Mouse (Mus musculus) brain, embryonic 14.5 days (tissue): Measurements from ENCODE around the gene Gatad2a. TPM values are rescaled to one million over a fixed set of nuclear protein-coding genes. Genes with fewer than 3 reads are reported as not detected.
A peak's percentile ranks its signal among the peaks of the same experiment; 100 is the strongest.

ENCODE experiments used
- DNase-seq: peaks from one replicate; pipeline ENCODE4 v3.0.0-alpha.2; 2011; ENCODE audit warnings: low read depth
- CTCF ChIP-seq: fragments of 200-500 bp; IDR thresholded peaks from 2 replicates; pipeline ENCODE4 v1.5.1; 2012; ENCODE audit warnings: inconsistent platforms, mild to moderate bottlenecking, moderate library complexity, borderline replicate concordance; ENCODE audit not compliant: insufficient read depth, insufficient read length; ENCODE audit errors: extremely low read depth
- POLR2A ChIP-seq: fragments of 200-500 bp; IDR thresholded peaks from 2 replicates; pipeline ENCODE4 v1.6.1; 2012; ENCODE audit warnings: mild to moderate bottlenecking, inconsistent platforms, borderline replicate concordance; ENCODE audit not compliant: poor library complexity, insufficient read depth, insufficient read length, severe bottlenecking; ENCODE audit errors: extremely low read depth
- polyA plus RNA-seq: library from polyadenylated mRNA; depleted of rRNA; stranded (reverse); fragments of >200 nt; gene quantifications from 2 replicates; pipeline ENCODE4 v1.2.3, GENCODE M21; 2012; rRNA removed

Gatad2a gene
- polyA plus RNA-seq, 1 experiment = 41.2 TPM

DNA sequence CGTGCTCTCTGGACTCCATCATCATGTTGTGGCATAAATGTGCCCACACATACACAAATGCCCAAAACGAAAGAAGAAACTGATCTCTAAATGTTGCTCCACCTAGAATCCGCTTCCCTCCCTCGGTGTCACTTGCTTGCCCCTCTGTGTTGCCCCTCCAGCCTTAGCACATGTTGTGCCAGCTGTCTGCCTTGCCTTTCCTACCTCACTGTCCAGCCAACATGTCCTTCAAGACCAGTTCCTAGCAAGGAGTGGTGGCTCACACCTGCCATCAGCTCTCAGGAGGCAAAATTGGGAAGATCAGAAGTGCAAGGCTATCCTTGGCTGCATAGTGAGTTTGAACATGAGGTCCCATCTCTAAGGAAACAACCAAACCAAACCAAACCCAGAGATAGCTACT lies 118.8 kb downstream of the Gatad2a start:
- DNase-seq = no peak
- TF ChIP-seq POLR2A (no peak), CTCF (no peak)

DNA sequence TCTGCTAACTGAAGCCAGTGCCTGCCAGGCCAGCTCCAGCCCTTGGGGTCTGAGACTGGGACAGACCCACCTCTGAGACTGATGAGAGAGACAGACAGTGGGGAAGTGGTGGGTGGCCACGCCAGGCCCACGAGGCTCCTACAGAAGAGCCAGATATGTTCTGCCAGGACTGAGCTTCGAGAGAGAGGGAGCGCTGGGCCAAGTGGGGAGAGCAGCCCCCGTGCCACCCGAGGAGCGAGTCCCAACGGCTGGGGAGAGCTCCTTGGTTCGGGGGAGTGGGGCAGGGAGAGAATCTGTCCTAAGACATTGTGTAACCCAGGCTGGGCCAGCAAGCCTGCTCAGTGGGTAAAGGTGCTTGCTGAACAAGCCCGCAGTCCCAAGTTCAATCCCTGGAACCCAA lies 119.2 kb downstream of the Gatad2a start:
- no peak for DNase-seq
- TF ChIP-seq CTCF (no peak), POLR2A (no peak)

DNA sequence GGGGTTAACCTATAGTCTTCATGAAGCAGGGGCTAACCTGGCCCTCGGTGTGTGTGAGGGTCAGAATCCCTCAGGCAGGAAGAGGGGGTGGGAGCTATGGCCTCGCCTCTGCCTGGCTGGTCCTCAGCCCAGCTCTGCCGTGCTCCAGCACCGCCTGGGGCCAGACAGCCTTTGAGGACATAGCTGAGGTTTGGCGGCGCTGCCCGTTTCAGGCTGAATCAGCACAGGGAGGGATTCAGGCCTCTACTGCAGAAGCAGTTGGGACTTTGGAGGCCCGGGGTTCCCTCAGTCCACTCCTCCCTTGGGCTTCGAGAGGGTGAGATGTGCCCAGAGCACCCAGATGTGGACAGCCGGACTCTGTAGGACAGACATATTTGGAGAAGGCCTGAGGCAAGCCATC lies 120.1 kb downstream of the Gatad2a start:
- no peak for TF ChIP-seq CTCF
- no peak for TF ChIP-seq POLR2A

DNA sequence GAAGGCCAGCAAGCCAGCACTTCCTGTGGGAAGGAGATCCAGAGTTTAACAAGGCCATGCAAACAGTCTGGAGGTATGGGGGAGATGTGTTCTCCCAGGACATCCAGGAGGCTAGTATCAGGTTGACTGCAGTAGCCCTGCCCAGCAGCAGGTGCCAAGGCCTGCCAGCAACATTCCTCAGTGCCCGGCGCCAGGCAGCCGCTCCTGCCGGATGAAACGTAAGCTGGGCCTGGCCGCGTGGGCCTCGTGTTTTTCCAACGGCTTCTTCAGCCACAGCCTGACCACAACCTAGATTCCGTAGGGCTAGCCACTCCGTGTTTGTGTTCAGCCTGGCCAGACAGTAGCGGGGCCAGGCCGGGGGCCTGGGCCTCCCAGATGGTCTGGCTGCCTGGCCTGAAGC lies 121.5 kb downstream of the Gatad2a start:
- TF ChIP-seq POLR2A = no peak
- no peak for TF ChIP-seq CTCF
- DNase-seq = no peak

More for the DNA sequence above, 120.1 kb downstream of the Gatad2a start:
- DNase-seq = no peak

DNA sequence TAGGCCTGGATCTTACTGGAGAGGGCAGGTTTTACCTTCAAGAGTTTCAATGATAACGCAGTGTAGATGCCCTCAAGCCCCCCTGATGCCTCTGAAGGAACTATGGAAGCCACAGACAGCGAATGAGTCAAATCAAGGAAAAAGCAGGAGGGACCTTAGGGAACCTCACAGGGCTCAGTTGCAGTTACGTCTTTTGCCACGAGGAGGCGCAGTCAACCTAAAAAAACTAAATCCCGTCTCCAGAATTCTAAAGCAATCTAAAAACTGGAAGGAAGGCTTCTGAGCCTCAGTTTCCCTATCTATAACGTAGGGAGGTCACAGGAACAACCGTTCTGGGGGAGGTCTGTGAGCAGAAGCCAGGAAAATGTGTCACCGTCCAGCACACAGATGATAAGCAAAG lies 122.0 kb downstream of the Gatad2a start:
- DNase-seq = peak; percentile 71
- TF ChIP-seq CTCF (peak; percentile 86), POLR2A (no peak)

DNA sequence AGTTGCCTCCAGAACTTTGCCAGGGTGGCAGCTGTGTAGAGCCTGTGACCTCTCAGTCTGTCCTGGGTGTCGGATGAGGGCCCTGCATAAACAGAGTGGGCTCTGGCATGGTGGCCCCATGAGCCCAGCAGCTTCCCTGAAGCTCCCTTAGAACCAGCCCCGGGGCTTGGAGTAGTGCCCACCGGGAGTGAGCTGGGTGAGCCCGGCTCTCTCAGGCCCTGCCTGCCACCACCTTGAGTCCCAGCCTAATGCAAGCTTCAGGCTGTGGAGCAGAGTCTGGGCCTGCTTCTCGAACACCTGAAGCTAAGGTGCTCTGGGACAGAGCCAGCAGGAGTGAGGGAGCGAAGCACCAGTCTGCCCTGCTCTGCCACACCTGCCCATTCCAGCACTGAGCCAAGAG lies 125.3 kb downstream of the Gatad2a start:
- no peak for DNase-seq
- TF ChIP-seq CTCF (no peak), POLR2A (no peak)

DNA sequence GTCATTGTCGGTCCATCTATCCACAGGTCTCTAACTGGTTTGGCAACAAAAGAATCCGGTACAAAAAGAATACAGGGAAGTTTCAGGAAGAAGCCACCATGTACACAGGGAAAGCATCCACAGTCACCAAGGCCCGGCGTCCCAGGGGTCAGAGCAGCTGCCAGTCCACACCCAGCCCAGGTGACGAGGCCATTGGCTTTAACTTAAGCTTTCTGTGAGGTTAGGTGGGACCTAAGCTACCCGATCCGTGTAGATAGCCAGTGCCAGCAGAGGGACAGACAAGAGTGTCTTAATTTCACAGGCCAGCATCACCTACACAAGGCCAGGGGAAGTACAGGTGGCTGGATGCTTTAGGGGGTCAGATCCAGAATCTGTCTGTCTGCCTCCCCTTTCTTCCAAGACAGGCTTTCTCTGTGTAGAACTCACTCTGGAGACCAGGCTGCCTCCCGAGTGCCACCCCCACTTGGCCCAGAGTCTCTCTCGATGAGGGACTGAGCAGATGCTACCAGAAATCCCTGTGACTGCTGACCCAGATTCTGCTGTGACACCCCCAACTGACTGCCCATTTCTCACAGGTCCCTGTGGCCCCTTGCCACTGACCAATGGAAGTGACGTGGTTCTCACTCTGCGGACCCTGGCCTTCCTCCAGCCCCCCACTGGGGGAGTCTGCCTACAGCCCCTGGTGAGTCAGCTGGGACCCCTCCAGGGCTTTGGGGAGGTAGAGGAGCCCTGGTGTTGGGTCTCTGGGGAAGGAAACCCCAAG lies 126.0 kb downstream of the Gatad2a start:
- TF ChIP-seq POLR2A (no peak), CTCF (no peak)
- DNase-seq = no peak

DNA sequence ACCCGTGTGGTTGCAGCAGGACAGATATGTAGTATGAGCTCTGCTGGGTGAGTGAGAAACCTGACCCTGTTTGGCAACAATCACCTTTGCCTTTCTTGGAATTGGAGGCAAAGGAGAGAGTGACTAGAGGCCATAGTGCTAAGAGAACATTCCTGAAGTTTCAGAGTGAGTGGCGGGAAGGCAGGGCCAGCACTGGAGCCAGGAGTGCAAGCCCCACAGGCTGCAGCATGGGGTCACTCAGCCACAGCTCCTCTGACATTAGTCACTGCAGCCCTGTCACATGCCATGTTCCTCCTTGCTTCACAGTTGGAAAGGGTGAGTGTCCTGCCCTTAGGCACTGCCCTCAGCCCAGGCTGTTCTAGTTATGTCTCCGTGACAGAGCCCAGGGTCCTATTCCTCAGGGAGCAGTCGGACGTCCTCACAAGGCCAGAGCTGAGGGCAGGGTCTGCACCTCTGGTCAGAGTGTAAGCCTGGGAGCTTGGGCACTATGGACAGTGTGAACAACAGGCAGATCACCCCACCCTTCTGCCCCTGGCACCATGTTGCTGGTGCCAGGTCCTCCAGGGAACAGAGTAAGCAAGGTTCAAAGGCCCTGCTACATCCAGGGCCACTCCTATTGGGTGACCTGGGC lies 128.4 kb downstream of the Gatad2a start:
- TF ChIP-seq POLR2A (no peak), CTCF (no peak)

DNA sequence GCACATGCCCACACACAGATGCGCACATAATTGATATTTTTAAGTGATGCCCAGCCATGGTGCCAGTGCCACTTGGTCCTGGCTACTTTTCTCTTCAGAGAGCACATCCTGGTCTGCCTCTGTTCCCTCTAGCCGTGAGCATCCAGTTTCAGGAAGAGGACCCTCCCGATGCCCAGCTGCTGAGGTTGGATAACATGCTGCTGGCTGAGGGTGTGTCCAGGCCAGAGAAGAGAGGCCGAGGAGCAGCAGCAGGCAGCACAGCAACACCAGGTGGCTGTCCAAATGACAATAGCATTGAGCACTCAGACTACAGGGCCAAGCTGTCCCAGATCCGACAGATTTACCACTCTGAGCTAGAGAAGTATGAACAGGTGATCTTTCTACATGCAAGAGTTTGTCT lies 132.0 kb downstream of the Gatad2a start:
- no peak for DNase-seq
- TF ChIP-seq POLR2A (no peak), CTCF (no peak)

More for the DNA sequence above, 128.4 kb downstream of the Gatad2a start:
- DNase-seq = no peak

DNA sequence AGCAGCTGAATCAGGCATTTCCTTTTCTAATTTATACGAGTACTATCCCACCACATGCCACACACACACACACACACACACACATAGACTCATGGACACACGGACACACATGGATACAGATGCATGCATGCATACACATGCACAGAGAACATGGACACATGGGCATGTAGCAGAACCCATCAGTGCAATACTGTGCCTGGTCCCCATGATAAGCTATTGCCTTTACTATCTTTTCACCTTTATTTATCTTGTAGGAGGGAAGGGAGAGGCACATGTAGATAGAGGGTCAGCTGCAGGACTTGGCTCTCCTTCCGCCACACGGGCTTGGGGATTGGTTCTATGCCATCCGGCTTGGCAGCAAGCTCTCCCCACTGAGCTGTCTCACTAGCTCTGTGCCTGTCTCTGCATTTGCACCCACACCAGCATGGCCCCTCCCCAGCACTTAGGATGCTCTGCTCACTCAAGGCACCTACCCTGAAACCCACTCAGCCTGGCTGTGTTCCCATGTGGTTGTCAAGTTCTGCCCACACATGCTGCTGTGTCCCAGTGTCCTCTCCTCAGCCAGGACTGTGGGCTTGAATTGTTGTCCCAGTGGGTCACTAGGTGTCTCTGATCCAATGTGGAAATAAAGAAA lies 132.7 kb downstream of the Gatad2a start:
- DNase-seq = no peak
- no peak for TF ChIP-seq POLR2A
- no peak for TF ChIP-seq CTCF

DNA sequence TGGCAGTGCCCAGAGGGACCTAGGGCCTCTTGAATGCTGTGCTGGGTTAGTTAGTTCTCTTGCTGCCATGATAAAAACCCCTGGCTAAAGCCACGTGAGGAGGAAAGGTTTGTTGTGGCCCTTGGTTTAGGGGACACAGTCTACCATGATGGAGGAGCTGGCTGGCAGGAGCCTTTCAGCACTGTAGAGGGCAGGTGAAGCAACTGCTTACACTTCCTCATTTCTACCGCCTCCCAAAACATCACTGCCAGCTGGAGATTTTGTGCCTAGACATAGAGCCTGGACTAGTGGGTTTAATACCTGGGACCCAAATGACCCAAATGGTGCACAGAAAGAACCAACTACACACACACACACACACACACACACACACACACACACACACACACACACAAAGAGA lies 134.9 kb downstream of the Gatad2a start:
- no peak for DNase-seq
- TF ChIP-seq CTCF (no peak), POLR2A (no peak)

DNA sequence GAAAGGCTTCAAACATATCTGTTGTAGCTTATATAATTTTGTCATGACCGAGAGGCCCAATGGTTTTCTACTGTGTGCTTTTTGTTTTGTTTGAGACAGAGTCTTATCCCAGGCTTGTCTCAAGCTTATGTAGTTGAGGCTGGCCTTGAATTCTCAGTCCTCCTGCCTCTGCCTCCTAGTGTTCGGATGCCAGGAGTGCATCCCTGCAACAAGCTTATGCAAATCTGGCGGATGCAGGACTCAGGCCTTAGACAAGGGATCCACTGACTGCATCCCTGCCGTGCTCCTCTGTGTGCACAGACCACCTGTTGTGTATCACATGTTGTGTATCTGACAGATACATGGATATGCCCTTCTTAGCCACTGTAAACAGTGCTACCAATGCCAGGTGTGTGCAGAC lies 135.4 kb downstream of the Gatad2a start:
- TF ChIP-seq CTCF = peak; percentile 23; the same call in 1 of the 2 replicates
- no peak for TF ChIP-seq POLR2A
- peak; percentile 24 for DNase-seq

Other genes with a start within 250 kb of the Gatad2a start
- 9.4 and 9.6 TPM in 2 replicates for gene Zfp963, start 246.4 kb downstream of the Gatad2a start, polyA plus RNA-seq
- gene Gm20422, start 221.5 kb downstream of the Gatad2a start, polyA plus RNA-seq = 1.4 and 1.6 TPM in 2 replicates
- gene Atp13a1, start 205.2 kb downstream of the Gatad2a start, polyA plus RNA-seq = 85.0 and 112 TPM in 2 replicates
- 31.2 and 44.6 TPM in 2 replicates for gene Zfp866, start 205.2 kb downstream of the Gatad2a start, polyA plus RNA-seq
- gene Gmip, start 187.7 kb downstream of the Gatad2a start, polyA plus RNA-seq = 72.5 and 80.2 TPM in 2 replicates
- 7.2 and 8.0 TPM in 2 replicates for gene Lpar2, start 174.0 kb downstream of the Gatad2a start, polyA plus RNA-seq
- 38.6 and 43.6 TPM in 2 replicates for gene Pbx4, start 163.9 kb downstream of the Gatad2a start, polyA plus RNA-seq
- 5.0 and 5.6 TPM in 2 replicates for gene Cilp2, start 108.7 kb downstream of the Gatad2a start, polyA plus RNA-seq
- 0.37 and 0.53 TPM in 2 replicates for gene Tssk6, start 94.2 kb downstream of the Gatad2a start, polyA plus RNA-seq
- gene Ndufa13, start 93.8 kb downstream of the Gatad2a start, polyA plus RNA-seq = 84.2 and 106 TPM in 2 replicates
- 12.6 and 13.0 TPM in 2 replicates for gene Yjefn3, start 93.7 kb downstream of the Gatad2a start, polyA plus RNA-seq
- gene Mau2, start 46.4 kb upstream of the Gatad2a start, polyA plus RNA-seq = 120 and 138 TPM in 2 replicates
- 22.4 and 32.4 TPM in 2 replicates for gene Sugp1, start 46.4 kb upstream of the Gatad2a start, polyA plus RNA-seq
- 8.1 and 10.4 TPM in 2 replicates for gene Tm6sf2, start 76.5 kb upstream of the Gatad2a start, polyA plus RNA-seq
- gene Hapln4, start 87.1 kb upstream of the Gatad2a start, polyA plus RNA-seq = 0.26 and 0.74 TPM in 2 replicates
- gene Ncan, start 124.5 kb upstream of the Gatad2a start, polyA plus RNA-seq = 69.8 and 144 TPM in 2 replicates
- gene Nr2c2ap, start 134.9 kb upstream of the Gatad2a start, polyA plus RNA-seq = 17.5 and 24.0 TPM in 2 replicates
- gene Rfxank, start 142.8 kb upstream of the Gatad2a start, polyA plus RNA-seq = 19.1 and 20.0 TPM in 2 replicates
- gene Borcs8, start 143.1 kb upstream of the Gatad2a start, polyA plus RNA-seq = 93.3 and 126 TPM in 2 replicates
- 0.22 and 0.33 TPM in 2 replicates for gene Mef2b, start 143.3 kb upstream of the Gatad2a start, polyA plus RNA-seq
- 95.9 and 171 TPM in 2 replicates for gene Tmem161a, start 176.0 kb upstream of the Gatad2a start, polyA plus RNA-seq
- 26.2 and 26.8 TPM in 2 replicates for gene Slc25a42, start 215.9 kb upstream of the Gatad2a start, polyA plus RNA-seq
- gene Sugp2, start 237.8 kb upstream of the Gatad2a start, polyA plus RNA-seq = 149 and 191 TPM in 2 replicates
- 96.9 and 115 TPM in 2 replicates for gene Armc6, start 238.1 kb upstream of the Gatad2a start, polyA plus RNA-seq